Mouse (Mus musculus) gastrocnemius, postnatal 4 days (tissue): ENCODE results near the gene Dntt. TPM values are rescaled to one million over a fixed set of nuclear protein-coding genes. Genes with fewer than 3 reads are reported as not detected.

Source experiments
- total RNA-seq, 2 experiments: library from RNA; stranded (reverse); gene quantifications; 2 replicates each; pipeline ENCODE4 v1.2.3; 2021

The Dntt gene
- total RNA-seq, 2 experiments from 2014 or later = 0.37 TPM; not detected in 1

Other genes starting within 250 kb of the Dntt start
- gene Ccnj, start 198.0 kb upstream of the Dntt start, total RNA-seq = 1 to 10 TPM; 5.7 to 6.5 TPM
- gene Zfp518a, start 134.6 kb upstream of the Dntt start, total RNA-seq = 10 to 100 TPM in 1 of 2 experiments, 1 to 10 TPM in 1; 9.3 to 10.1 TPM
- under 1 TPM; 0.78 to 0.93 TPM for gene Blnk, start 34.7 kb upstream of the Dntt start, total RNA-seq
- not detected for gene Opalin, start 47.8 kb downstream of the Dntt start, total RNA-seq
- gene Tll2, start 177.6 kb downstream of the Dntt start, total RNA-seq = under 1 TPM; 0.54 to 0.61 TPM
- gene Tm9sf3, start 234.7 kb downstream of the Dntt start, total RNA-seq = 100 to 1,000 TPM; 115 to 127 TPM